Mouse (Mus musculus) CD4-positive, CD25-positive, alpha-beta regulatory T cell, adult 2 months (primary cell): ENCODE measurements at regions not wholly inside any gene's neighbourhood (a gene's known extent, or its start where the extent isn't known, plus 50 kb on each side); places are given as distances from the start of the nearest gene placed in this dataset.
"Not testable (repeated sequence)": the region's sequence is repeated elsewhere in the genome, so short reads cannot be mapped to it uniquely, and the experiment has no call there.

Experiments used
- DNase-seq: peaks from one replicate; pipeline ENCODE4 v3.0.0-alpha.2; 2012; ENCODE audit warnings: low read depth, low spot score

DNA sequence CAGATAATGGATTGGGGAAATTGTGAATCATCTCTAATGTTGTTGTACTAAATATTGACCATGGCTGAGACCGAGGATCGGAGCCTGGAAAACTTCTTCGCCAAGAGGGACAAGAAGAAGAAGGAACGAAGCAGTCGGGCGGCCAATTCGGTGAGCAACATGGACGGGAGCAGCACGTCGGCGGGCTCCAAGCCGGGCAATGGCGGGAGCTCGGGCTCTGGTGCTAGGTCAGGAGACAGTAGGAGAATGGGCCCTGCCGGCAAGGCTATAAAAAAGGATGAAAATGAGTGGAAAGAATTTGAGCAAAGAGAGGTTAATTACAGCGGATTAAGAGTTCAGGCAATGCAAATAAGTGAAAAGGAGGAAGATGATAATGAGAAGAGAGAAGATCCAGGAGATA, 55.0 kb upstream of the Zfp990 start:
- DNase-seq: not testable (repeated sequence)

DNA sequence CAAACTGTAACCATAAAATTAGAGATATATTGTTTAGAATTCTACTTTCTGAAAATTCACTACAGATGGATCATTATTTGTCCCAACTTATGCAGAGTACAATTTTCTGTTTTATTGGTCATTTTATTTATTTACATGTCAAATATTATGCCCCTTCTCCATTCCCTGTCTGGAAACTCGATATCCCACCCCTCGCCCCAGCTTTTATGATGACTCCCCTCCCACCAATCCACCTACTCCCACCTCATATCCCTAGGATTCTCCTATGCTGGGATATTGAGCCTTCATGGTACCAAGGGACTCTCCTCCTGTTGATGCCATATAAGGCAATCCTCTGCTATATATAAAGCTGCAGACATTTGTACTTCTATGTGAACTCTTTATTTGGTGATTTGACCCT, 62.0 kb upstream of the Zfp990 start:
- no peak for DNase-seq

DNA sequence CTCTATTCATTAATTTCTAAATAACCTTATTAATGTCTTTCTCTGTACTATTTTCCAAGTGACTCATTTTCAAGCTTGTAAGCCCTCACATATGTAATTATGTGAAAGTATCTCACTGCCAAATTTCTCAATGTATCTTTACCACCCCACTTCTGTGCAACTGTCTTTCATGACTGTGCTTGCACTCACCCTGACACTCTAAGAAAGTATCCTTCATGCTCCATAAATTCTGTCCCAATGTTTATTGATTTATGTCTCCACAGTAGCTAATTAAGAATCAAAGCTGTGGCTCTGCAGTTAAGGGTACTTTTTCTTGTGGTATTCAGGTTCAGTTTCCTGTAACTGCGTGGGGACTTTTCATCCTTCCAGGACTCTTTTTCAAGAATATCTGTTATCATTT, 73.8 kb upstream of the Zfp990 start:
- not testable (repeated sequence) for DNase-seq

DNA sequence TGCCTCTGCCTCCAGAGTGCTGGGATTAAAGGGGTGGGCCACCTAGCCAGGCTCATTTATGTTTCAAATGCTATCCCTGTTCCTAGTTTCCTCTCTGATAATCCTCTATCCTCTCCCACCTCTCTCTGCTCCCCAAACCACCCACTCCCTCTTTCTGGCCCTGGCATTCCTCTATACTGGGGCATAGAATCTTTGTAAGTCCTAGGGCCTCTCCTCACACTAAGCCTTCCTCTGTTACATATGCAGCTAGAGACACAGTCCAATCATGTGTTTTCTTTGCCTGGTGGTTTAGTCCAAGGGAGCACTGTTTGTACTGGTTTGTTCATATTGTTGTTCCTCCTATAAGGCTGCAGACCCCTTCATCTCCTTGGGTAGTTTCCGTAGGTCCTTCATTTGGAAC, 76.0 kb upstream of the Zfp990 start:
- no peak for DNase-seq

DNA sequence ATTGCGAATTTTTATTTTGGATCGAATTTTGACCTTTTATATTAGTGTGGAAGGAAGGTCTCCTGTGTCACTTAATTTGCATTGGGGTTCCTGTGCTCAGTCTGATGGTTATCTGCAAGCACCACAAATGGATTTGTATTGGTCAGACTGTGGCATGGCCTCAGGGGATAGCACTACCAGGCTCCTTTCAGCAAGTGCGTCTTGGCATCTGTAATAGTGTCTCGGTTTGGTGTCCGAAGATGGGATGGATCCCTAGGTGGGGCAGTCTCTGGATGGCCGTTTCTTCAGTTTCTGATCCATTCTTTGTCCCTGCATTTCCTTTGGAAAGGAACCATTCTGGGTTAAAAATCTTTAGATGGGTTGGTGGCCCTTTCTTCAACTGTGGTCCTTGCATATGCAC, 76.5 kb upstream of the Zfp990 start:
- no peak for DNase-seq

DNA sequence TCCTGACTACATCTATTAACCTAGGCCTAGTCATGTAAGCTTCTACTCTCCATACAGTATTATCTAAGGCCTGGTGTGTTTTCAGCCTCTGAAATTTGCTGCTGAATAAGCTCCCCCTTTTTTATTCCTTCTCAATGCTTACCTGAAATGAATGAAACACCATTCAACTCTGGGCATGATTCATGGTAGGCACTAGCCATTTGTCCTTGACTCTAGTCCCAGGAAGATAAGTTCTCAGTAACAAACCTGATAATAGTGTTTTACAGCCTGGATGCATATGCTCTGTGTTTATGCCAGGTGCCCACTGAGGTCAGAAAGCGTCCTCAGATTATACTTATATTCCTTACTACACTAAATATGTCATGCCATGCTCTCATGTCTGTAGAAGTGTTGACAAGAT, 77.3 kb upstream of the Zfp990 start:
- DNase-seq: not testable (repeated sequence)

DNA sequence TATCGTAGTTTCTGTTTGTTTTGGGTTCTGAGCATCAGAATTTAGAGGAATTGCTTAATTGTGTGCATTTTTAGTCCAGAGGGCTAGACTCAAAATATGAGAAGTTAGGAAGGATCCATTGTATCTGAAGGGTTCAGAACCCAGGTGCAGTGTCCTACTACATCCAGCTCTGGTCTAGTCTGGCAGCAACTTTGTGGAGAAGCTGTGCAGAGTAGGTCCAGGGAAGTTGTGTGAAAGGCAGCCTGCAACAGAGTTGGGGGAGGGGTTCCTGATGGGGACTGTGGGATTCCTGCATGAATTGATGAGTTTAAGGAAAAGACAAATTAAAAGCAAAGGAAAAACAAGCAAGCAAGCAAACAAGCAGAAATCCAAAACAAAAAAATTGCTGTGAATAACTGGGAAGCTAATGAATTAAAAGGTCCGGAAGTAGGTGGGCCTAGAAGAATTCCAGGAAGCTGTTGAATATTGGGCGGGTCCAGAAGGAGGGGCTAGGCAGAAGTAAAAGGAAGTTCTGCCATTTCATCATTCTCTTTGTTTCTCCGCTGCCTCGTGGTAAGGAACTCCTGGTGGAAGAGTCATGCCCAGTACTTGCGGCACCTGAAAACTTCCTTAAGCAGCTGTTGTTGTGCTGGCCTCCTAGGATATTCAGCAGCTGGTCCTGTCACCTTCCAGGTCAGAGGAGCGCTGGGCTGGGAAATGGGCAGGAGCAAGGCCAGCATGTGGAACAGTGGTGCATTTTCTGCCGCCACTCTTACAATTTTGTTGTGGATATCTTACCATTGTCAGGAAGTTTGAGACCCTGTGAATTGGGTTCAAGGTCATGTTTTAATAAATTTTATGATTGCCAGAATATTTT, 78.4 kb upstream of the Zfp990 start:
- DNase-seq: peak; percentile 53

DNA sequence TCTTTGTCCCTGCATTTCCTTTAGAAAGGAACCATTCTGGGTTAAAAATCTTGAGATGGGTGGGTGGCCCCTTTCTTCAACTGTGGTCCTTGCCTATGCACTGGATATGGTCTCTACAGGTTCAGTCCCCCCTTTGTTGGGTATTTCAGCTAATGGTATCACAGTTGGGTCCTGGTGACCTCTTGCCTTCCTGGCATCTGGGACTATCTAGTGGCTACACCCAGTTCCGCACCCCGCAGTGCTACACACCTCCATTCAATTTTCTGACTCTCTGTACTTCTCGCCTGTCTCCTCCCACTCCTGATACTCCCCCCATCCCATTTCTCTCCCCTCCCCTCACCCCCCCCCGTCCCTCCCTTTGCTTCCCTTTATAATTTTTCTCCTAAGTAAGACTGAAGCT, 92.7 kb upstream of the Zfp990 start:
- not testable (repeated sequence) for DNase-seq

DNA sequence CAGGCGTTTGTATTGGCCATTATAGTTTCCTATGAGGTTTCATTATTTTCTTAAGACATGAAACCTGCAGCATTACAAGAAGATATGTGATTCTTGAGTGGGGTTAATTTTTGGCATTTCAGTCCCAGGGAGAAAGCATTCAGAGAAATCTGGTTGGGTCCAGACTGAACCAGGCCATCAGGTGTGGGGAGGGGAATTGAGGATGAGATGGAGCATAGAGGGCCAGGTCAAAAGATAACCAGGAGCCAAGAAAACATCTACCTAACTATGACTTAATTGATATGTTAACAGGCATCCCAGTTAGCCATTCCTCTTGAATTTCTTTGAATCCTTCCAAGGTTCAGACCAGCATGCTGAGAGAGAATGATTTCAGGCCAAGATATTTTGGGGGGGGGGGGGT, 96.2 kb upstream of the Tnfrsf8 start:
- no peak for DNase-seq

DNA sequence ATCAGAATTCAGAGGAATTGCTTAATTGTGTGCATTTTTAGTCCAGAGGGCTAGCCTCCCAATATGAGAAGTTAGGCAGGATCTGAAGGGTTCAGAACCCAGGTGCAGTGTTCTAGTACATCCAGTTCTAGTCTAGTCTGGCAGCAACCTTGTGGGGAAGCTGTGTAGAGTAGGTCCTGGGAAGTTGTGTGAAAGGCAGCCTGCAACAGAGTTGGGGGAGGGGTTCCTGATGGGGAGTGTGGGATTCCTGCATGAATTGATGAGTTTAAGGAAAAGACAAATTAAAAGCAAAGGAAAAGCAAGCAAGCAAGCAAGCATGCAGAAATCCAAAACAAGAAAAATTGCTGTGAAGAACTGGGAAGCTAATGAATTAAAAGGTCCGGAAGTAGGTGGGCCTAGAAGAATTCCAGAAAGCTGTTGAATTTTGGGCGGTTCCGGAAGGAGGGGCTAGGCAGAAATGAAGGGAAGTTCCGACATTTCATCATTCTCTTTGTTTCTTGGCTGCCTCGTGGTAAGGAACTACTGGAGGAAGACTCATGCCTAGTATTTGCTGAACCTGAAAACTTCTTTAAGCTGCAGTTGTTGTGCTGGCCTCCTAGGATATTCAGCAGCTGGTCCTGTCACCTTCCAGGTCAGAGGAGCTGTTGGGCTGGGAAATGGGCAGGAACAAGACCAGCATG, 95.0 kb upstream of the Tnfrsf8 start:
- no peak for DNase-seq

DNA sequence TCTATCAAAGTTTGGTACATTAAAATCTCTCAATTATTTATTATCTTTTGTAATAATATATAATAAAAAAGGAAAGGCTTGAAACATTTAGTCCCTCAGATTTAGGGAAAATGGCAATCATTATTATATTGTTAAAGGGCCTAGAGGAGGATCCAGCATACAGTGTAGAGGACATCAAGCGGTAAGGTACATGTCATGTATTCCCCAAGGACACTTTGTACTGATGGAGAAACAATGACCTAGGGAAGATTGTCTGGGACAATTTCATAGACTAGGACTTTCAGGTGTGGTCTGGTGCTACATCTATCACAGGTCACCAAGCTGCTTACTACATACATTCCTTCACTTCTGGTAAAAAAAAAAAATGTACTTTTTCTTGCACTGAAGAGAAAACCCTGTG, 91.1 kb upstream of the Tnfrsf8 start:
- DNase-seq: not testable (repeated sequence)

DNA sequence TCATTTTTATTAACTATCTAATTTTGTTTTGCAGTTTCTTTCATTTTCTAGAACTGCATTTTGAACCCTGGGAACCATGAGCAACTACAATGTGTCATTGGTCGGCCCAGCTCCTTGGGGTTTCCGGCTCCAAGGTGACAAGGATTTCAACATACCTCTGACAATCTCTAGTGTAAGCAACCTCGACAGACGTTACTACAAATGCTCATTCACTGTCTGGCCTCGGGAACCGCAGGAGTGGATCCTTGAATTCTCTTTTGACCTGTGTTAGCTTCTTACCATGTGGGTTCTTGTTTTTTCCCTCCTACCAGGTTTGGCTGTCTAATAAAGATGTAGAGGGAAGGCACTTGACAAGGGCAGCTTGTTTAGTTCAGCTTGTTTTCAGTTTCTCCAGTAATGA, 89.3 kb upstream of the Tnfrsf8 start:
- DNase-seq: not testable (repeated sequence)

DNA sequence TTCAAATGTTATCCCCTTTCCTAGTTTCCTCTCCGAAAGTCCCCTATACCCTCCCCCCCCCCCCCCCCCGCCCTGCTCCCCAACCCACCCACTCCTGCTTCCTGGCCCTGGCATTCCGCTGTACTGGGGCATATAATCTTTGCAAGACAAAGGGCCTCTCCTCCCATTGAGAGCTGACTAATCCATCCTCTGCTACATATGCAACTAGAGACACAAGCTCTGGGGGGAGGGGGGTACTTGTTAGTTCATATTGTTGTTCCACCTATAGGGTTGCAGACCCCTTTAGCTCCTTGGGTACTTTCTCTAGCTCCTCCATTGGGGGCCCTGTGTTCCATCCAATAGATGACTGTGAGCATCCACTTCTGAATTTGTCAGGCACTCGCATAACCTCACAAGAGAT, 63.9 kb upstream of the Tnfrsf8 start:
- DNase-seq: not testable (repeated sequence)

DNA sequence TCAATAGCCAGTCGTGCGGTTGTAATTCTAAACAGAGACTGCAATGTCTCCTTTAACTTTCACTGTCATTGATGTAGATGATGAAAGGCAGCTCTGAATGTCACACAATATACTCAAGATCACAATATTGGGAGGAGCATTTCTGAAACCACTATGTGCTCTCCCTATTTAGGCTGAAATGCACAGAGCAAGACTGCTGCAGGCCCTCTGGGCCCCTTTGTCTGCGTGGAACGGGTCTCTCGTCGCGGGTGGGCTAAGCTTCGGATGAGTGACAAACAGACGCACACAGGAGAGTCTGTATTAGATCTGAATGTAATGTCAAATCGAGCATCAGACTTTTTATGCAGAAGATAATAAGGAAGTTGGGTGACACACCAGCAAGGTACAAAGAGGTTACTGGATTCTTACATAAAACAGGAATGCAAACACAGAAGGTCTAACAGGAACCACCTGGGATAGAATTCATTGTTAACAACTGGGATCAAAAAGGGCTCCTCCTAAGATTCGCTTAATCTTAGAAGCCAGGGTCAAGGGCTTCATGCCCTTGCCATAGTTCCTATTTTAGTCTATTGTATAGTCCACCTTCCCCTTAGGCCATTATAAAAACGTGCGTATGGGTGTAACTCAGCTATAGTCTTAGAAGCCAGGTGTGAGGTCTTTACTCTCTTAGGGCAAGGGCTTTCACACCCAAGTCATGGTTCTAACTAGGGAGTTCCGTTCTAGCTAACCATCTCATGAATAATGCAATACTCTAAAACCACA, 62.5 kb upstream of the Tnfrsf8 start:
- not testable (repeated sequence) for DNase-seq

DNA sequence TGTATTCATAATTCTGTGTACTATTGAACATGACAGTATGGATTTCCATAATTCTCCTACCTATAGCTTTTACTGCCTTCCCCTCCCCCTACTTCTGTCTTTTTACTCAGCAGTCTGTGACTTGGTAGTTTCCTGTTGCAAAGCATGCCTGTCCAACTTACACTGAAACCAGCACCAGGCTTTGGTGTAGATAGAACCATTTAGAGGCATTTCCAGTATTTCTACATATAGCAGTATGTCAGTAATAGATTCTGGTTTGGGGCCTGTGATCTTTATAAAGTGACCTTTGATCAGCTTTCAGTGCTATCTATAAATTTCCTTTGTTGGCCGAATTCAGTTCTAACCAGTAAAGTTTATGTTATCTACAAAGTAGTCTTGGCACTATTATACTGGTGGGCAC, 54.8 kb upstream of the Tnfrsf8 start:
- no peak for DNase-seq

DNA sequence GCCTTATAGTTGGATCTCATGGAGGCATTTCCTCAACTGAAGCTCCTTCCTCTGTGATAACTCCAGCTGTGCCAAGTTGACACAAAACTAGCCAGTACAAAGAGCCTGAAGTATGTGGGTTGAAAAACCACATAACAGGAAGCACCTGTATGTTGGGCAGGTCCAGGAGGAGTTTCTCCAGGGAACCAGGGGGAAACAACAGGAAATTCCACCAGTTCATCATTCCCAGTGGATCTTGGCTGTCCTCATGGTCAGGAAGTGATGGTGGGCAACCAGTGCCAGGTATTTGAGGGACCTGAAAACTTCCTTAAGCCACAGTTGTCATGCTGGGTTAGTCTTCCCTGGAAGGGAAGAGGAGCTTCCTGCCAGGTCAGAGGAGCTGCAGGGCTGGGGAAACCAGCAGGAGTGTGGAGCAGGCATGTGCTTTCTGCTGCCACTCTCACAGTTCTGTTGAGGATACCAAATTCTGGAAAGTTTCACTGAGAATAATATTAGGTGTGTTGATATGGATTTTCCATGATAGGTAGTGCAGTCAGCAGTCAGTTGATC, 52.4 kb upstream of the Tnfrsf8 start:
- DNase-seq: no peak

DNA sequence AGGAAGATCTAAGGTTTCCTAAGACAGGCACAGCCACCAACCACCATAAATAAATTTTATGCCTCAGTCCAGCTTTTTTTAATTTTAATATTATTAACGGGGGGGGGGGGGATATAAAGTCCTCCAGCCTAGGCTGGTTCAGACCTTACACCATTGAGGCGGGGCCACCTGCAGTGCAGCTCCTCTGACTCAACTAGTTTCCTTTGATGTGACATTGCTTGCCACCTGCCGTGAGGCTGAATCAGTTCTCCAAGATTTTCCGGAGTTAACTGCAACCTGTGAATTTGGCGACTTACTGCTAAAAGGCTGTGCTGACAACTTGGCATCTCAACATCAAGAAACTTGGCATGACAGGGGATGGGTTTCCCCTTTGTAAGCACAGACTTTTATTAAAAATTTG, 51.3 kb upstream of the Tnfrsf8 start:
- DNase-seq: no peak

DNA sequence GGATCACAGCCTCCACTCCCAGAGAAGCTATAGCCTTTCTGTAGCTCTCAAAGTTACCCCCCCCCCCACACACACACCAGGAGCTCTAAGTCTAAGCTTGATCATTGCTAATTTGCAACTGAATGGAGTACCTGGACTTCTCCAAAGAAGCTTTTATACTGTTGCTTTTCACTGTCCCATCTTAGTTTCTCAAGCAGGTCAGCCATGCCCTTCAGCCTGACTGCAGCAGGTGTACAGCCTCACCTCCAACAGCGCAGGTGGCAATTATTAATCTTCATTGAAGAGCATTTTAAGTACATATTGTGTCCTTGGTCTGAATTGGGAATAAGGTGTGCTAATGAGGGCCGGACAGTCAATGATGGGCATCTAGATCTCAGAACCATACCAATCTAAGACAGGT, 50.8 kb upstream of the Tnfrsf8 start:
- DNase-seq: not testable (repeated sequence)
